Mouse (Mus musculus): ENCODE results near the gene Ccn2. TPM values are rescaled to one million over a fixed set of nuclear protein-coding genes. Genes with fewer than 3 reads are reported as not detected.

Ccn2 gene
- total and polyA plus RNA-seq, 2 experiments from 2014 or later: 3.7 to 10.0 TPM

GRCm38 (mm10) chr10:24634288-24634687 is 39.0 kb downstream of the Ccn2 start:
- no peaks in the 10 kb centered on the region for H3K36me3 ChIP-seq (ENCODE audit: insufficient read depth, low read length)
- ATAC-seq (ENCODE audit: low FRiP score): no peak
- H3K9me3 ChIP-seq (ENCODE audit: low read length): no peaks in the 10 kb centered on the region
- no peak overlapping the region for H3K27ac ChIP-seq (ENCODE audit: low read depth, low read length)
- no peaks in the 10 kb centered on the region for H3K4me1 ChIP-seq (ENCODE audit: insufficient read depth, low read length)
- no peaks in the 10 kb centered on the region for H3K27me3 ChIP-seq (ENCODE audit: insufficient read depth, low read length)
- 77% methylated on average over 9 of the region's 9 CpGs for WGBS
- H3K4me3 ChIP-seq (ENCODE audit: low read depth, low read length): no peak overlapping the region
- no peak overlapping the region for H3K4me2 ChIP-seq (ENCODE audit: low read depth, low read length, poor library complexity, severe bottlenecking)
- H3K9ac ChIP-seq (replicated peaks; ENCODE audit: low read length, poor library complexity, severe bottlenecking): no peak overlapping the region
- TF ChIP-seq CTCF (IDR thresholded peaks at IDR 0.05): no peak
- no peak for DNase-seq (ENCODE audit: low spot score)

GRCm38 (mm10) chr10:24635331-24635815 is 40.1 kb downstream of the Ccn2 start:
- Histone ChIP-seq H3K4me2 (ENCODE audit: low read depth, low read length, poor library complexity, severe bottlenecking) (no peak overlapping the region), H3K9ac (replicated peaks; ENCODE audit: low read length, poor library complexity, severe bottlenecking) (no peak overlapping the region), H3K4me3 (ENCODE audit: low read depth, low read length) (no peak overlapping the region), H3K4me1 (ENCODE audit: insufficient read depth, low read length) (no peaks in the 10 kb centered on the region), H3K9me3 (ENCODE audit: low read length) (no peaks in the 10 kb centered on the region), H3K27me3 (ENCODE audit: insufficient read depth, low read length) (no peaks in the 10 kb centered on the region), H3K36me3 (ENCODE audit: insufficient read depth, low read length) (no peaks in the 10 kb centered on the region), H3K27ac (ENCODE audit: low read depth, low read length) (no peak overlapping the region)
- TF ChIP-seq CTCF (IDR thresholded peaks at IDR 0.05): no peak
- no peak for ATAC-seq (ENCODE audit: low FRiP score)
- no peak for DNase-seq (ENCODE audit: low spot score)
- 89% methylated on average over 11 of the region's 11 CpGs for WGBS

- no peaks in the 10 kb centered on the region for H3K9me3 ChIP-seq (ENCODE audit: low read length)
- DNase-seq (ENCODE audit: low spot score): no peak
- H3K4me1 ChIP-seq (ENCODE audit: insufficient read depth, low read length): no peaks in the 10 kb centered on the region
- no peaks in the 10 kb centered on the region for H3K27me3 ChIP-seq (ENCODE audit: insufficient read depth, low read length)
- no peak overlapping the region for H3K4me2 ChIP-seq (ENCODE audit: low read depth, low read length, poor library complexity, severe bottlenecking)
- H3K36me3 ChIP-seq (ENCODE audit: insufficient read depth, low read length): no peaks in the 10 kb centered on the region
- 95% methylated on average over 10 of the region's 10 CpGs for WGBS
- H3K4me3 ChIP-seq (ENCODE audit: low read depth, low read length): no peak overlapping the region
- TF ChIP-seq CTCF (IDR thresholded peaks at IDR 0.05): no peak
- no peak overlapping the region for H3K9ac ChIP-seq (replicated peaks; ENCODE audit: low read length, poor library complexity, severe bottlenecking)
- no peak overlapping the region for H3K27ac ChIP-seq (ENCODE audit: low read depth, low read length)
- ATAC-seq (ENCODE audit: low FRiP score): no peak
These were observed 40.6 kb downstream of the Ccn2 start for GRCm38 (mm10) chr10:24635884-24636283.

- TF ChIP-seq CTCF (IDR thresholded peaks at IDR 0.05): no peak
- H3K36me3 ChIP-seq (ENCODE audit: insufficient read depth, low read length): no peaks in the 10 kb centered on the region
- H3K27ac ChIP-seq (ENCODE audit: low read depth, low read length): no peak overlapping the region
- H3K4me3 ChIP-seq (ENCODE audit: low read depth, low read length): no peak overlapping the region
- WGBS: 87% methylated on average over 2 of the region's 2 CpGs
- H3K4me2 ChIP-seq (ENCODE audit: low read depth, low read length, poor library complexity, severe bottlenecking): no peak overlapping the region
- ATAC-seq (ENCODE audit: low FRiP score): no peak
- DNase-seq (ENCODE audit: low spot score): no peak
- no peaks in the 10 kb centered on the region for H3K27me3 ChIP-seq (ENCODE audit: insufficient read depth, low read length)
- no peak overlapping the region for H3K9ac ChIP-seq (replicated peaks; ENCODE audit: low read length, poor library complexity, severe bottlenecking)
- no peaks in the 10 kb centered on the region for H3K9me3 ChIP-seq (ENCODE audit: low read length)
- no peaks in the 10 kb centered on the region for H3K4me1 ChIP-seq (ENCODE audit: insufficient read depth, low read length)
These were observed 41.7 kb downstream of the Ccn2 start for GRCm38 (mm10) chr10:24636986-24637385.

GRCm38 (mm10) chr10:24638306-24639070 is 43.2 kb downstream of the Ccn2 start:
- Histone ChIP-seq H3K27ac (ENCODE audit: low read depth, low read length) (no peak overlapping the region), H3K9ac (replicated peaks; ENCODE audit: low read length, poor library complexity, severe bottlenecking) (no peak overlapping the region), H3K9me3 (ENCODE audit: low read length) (no peaks in the 10 kb centered on the region), H3K4me3 (ENCODE audit: low read depth, low read length) (no peak overlapping the region), H3K27me3 (ENCODE audit: insufficient read depth, low read length) (no peaks in the 10 kb centered on the region), H3K4me2 (ENCODE audit: low read depth, low read length, poor library complexity, severe bottlenecking) (no peak overlapping the region), H3K36me3 (ENCODE audit: insufficient read depth, low read length) (no peaks in the 10 kb centered on the region), H3K4me1 (ENCODE audit: insufficient read depth, low read length) (no peaks in the 10 kb centered on the region)
- TF ChIP-seq CTCF (IDR thresholded peaks at IDR 0.05): no peak
- 69% methylated on average over 10 of the region's 10 CpGs for WGBS
- ATAC-seq (ENCODE audit: low FRiP score): no peak
- DNase-seq (ENCODE audit: low spot score): no peak

GRCm38 (mm10) chr10:24639596-24639995 is 44.4 kb downstream of the Ccn2 start:
- Histone ChIP-seq H3K9ac (replicated peaks; ENCODE audit: low read length, poor library complexity, severe bottlenecking) (no peak overlapping the region), H3K4me3 (ENCODE audit: low read depth, low read length) (no peak overlapping the region), H3K27ac (ENCODE audit: low read depth, low read length) (no peak overlapping the region), H3K4me2 (ENCODE audit: low read depth, low read length, poor library complexity, severe bottlenecking) (no peak overlapping the region), H3K9me3 (ENCODE audit: low read length) (no peaks in the 10 kb centered on the region), H3K27me3 (ENCODE audit: insufficient read depth, low read length) (no peaks in the 10 kb centered on the region), H3K4me1 (ENCODE audit: insufficient read depth, low read length) (no peaks in the 10 kb centered on the region), H3K36me3 (ENCODE audit: insufficient read depth, low read length) (no peaks in the 10 kb centered on the region)
- TF ChIP-seq CTCF (IDR thresholded peaks at IDR 0.05): no peak
- ATAC-seq (ENCODE audit: low FRiP score) (no peak), DNase-seq (ENCODE audit: low spot score) (no peak)
- 66% methylated on average over 7 of the region's 7 CpGs for WGBS
